Mouse (Mus musculus): ENCODE measurements around the gene Zranb2.

The Zranb2 gene

GRCm38 (mm10) chr3:157578469-157579170, 44.7 kb downstream of the Zranb2 start:
- no peak for DNase-seq (ENCODE audit: low spot score)

- no peak for DNase-seq (ENCODE audit: low spot score)
Observed at GRCm38 (mm10) chr3:157579376-157579775, 45.4 kb downstream of the Zranb2 start.

GRCm38 (mm10) chr3:157580299-157580698, 46.3 kb downstream of the Zranb2 start:
- no peak for DNase-seq (ENCODE audit: low spot score)

- DNase-seq (ENCODE audit: low spot score) = no peak
Observed at GRCm38 (mm10) chr3:157581755-157582154, 47.8 kb downstream of the Zranb2 start.

- no peak for DNase-seq (ENCODE audit: low spot score)
Observed at GRCm38 (mm10) chr3:157582626-157583405, 48.9 kb downstream of the Zranb2 start.

GRCm38 (mm10) chr3:157597837-157598379, 63.9 kb downstream of the Zranb2 start:
- no peak for DNase-seq (ENCODE audit: low spot score)
